Mouse (Mus musculus) neural tube, embryonic 11.5 days (tissue): ENCODE results near the gene Zdhhc7. TPM values are rescaled to one million over a fixed set of nuclear protein-coding genes. Genes with fewer than 3 reads are reported as not detected.

Experiments
- ATAC-seq: fragments of 200-750 bp; cut with Nextera tagmentation; 2 replicates; pipeline ENCODE4 v1.8.0; 2017; ENCODE audit warnings: moderate number of reproducible peaks, mild to moderate bottlenecking, moderate TSS enrichment, moderate library complexity; ENCODE audit not compliant: insufficient read depth, low FRiP score, low TSS enrichment
- DNase-seq: peaks from one replicate; pipeline ENCODE4 v3.0.0-alpha.2; 2015; ENCODE audit warnings: low spot score
- H3K27ac ChIP-seq: fragments of 300-500 bp; sonication (generic); 2 replicates; pipeline ENCODE4 v1.5.1; 2014; ENCODE audit warnings: low read depth, mild to moderate bottlenecking, low read length
- H3K27me3 ChIP-seq: fragments of 300-500 bp; sonication (generic); 2 replicates; pipeline ENCODE4 v1.6.1; 2014; ENCODE audit warnings: mild to moderate bottlenecking, low read length, mixed read lengths; ENCODE audit not compliant: control insufficient read depth, insufficient read depth
- H3K36me3 ChIP-seq: fragments of 300-500 bp; sonication (generic); 2 replicates; pipeline ENCODE4 v1.6.1; 2014; ENCODE audit warnings: mild to moderate bottlenecking, low read length, moderate library complexity, mixed read lengths; ENCODE audit not compliant: control insufficient read depth, insufficient read depth
- H3K4me1 ChIP-seq: fragments of 300-500 bp; sonication (generic); 2 replicates; pipeline ENCODE4 v1.6.1; 2014; ENCODE audit warnings: low read length, mixed read lengths; ENCODE audit not compliant: control insufficient read depth, insufficient read depth
- H3K4me2 ChIP-seq: fragments of 300-500 bp; sonication (generic); 2 replicates; pipeline ENCODE4 v1.6.1; 2014; ENCODE audit warnings: low read depth, mild to moderate bottlenecking, moderate library complexity
- H3K4me3 ChIP-seq: fragments of 300-500 bp; sonication (generic); 2 replicates; pipeline ENCODE4 v1.5.1; 2014; ENCODE audit warnings: low read depth, low read length
- H3K9ac ChIP-seq: fragments of 300-500 bp; sonication (generic); 2 replicates; pipeline ENCODE4 v1.6.1; 2014; ENCODE audit warnings: mild to moderate bottlenecking, low read length
- H3K9me3 ChIP-seq: fragments of 300-500 bp; sonication (generic); 2 replicates; pipeline ENCODE4 v1.6.1; 2016; ENCODE audit warnings: low read length; ENCODE audit not compliant: control insufficient read depth
- WGBS: fragments of 180-500 bp; shearing (Covaris S2); extraction: QIAGEN DNeasy Blood & Tissue Kit; methylation state at CpG from one replicate; pipeline ENCODE4 v1.1.7; 2014; 5-methylcytosine and 5-hydroxymethylcytosine counted together
- polyA plus RNA-seq: library from polyadenylated mRNA; unstranded; fragments of >200 nt; fragmentation: Nextera tagmentation; extraction: Ambion mirVana; gene quantifications from 2 replicates; pipeline ENCODE4 v1.2.1, GENCODE M21; 2014

Zdhhc7 gene
- polyA plus RNA-seq, 1 experiment from 2014 or later: 33.9 TPM

DNA sequence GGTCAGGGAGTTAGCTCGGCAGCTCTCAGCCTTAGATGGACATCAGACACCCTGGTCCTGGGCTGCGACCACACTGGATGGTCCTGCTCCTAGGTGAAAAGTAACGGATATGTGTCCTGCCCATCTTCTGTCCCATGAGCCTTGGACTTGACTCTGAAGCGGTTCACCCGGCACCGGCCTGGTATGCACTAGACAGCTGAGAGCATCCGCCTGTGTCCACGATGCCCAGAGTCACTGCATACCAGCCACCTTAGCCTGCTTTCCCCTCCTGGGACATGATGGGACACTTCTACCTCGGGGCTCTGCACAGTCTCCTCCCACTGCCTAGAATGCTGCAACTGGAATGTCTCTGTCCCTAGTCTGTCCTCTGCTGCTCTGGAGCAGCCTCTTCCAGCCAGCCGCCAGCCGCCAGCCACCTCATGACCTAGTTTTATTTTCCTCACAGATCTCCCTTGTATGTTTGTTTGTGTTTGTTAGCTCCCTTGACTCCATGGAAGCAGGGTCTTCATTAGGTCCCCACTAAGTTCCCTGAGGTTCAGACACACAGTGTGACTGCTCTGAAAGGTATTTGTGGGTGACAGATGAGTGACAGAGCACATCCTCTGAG is 61.9 kb downstream of the Zdhhc7 start:
- no peaks in the 10 kb centered on the region for H3K27me3 ChIP-seq
- no peak for ATAC-seq
- no peaks in the 10 kb centered on the region for H3K36me3 ChIP-seq
- H3K4me1 ChIP-seq: 0 out of 2 replicates have a peak, but pooled peaks cover 6% of the 10 kb centered on the region
- no peak overlapping the region for H3K9ac ChIP-seq
- WGBS: 87% methylated on average over 11 of the region's 11 CpGs
- no peak overlapping the region for H3K4me2 ChIP-seq
- no peak overlapping the region for H3K27ac ChIP-seq
- DNase-seq: no peak
- H3K9me3 ChIP-seq: no peaks in the 10 kb centered on the region
- H3K4me3 ChIP-seq: no peak overlapping the region

DNA sequence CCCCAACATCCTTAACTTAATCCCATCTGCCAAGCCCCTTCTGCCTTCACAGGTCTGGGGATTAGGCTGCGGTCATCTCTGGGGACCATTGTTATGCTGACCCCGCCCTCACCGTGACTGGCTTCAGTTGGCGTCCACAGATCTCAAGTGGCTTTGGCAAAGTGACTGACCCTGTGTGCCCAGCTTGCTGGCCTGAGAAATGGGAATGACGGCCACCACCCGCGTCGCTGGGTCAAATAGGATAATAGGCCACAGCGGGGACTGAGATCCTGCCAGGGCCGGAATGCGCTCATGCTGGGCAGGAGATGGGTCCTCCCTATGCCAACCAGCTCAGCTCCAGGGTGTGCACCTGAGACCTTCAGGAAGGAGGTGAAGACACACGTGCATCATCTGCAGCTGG is 62.5 kb downstream of the Zdhhc7 start:
- no peaks in the 10 kb centered on the region for H3K9me3 ChIP-seq
- no peak overlapping the region for H3K4me2 ChIP-seq
- no peak for ATAC-seq
- 0 out of 2 replicates have a peak, but pooled peaks cover 6% of the 10 kb centered on the region for H3K4me1 ChIP-seq
- no peaks in the 10 kb centered on the region for H3K36me3 ChIP-seq
- no peak overlapping the region for H3K27ac ChIP-seq
- H3K4me3 ChIP-seq: no peak overlapping the region
- H3K27me3 ChIP-seq: no peaks in the 10 kb centered on the region
- WGBS: 97% methylated on average over 12 of the region's 12 CpGs
- no peak for DNase-seq
- H3K9ac ChIP-seq: no peak overlapping the region

GRCm38 (mm10) chr8:120037611-120038010 is 63.7 kb downstream of the Zdhhc7 start:
- no peak for DNase-seq
- H3K4me1 ChIP-seq: 0 out of 2 replicates have a peak, but pooled peaks cover 6% of the 10 kb centered on the region
- H3K9me3 ChIP-seq: no peaks in the 10 kb centered on the region
- 89% methylated on average over 8 of the region's 8 CpGs for WGBS
- no peak overlapping the region for H3K9ac ChIP-seq
- no peak overlapping the region for H3K27ac ChIP-seq
- ATAC-seq: no peak
- H3K36me3 ChIP-seq: no peaks in the 10 kb centered on the region
- no peak overlapping the region for H3K4me2 ChIP-seq
- no peaks in the 10 kb centered on the region for H3K27me3 ChIP-seq
- no peak overlapping the region for H3K4me3 ChIP-seq

DNA sequence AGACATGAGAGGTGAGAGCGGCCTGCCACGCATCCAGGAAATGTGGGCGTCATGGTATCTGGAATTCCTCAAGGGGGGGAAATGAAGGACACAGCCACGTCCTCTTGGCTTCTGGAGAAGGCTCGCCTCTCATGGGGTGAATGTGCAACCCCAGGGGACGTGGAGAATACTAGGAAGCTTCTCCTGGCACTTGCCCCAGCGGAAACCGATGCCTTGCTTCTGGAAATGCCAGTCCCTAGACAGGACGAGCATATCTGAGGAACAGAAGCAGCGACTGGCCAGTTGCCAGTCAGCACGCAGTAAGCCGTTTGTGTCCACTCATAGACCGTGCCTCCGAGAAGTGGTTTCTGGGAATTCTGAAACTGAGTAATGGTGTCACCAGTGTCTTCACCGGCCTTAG is 64.1 kb downstream of the Zdhhc7 start:
- DNase-seq (no peak), ATAC-seq (no peak)
- Histone ChIP-seq H3K27ac (no peak overlapping the region), H3K4me3 (no peak overlapping the region), H3K9ac (no peak overlapping the region), H3K27me3 (no peaks in the 10 kb centered on the region), H3K36me3 (no peaks in the 10 kb centered on the region), H3K4me1 (0 out of 2 replicates have a peak, but pooled peaks cover 6% of the 10 kb centered on the region), H3K4me2 (no peak overlapping the region), H3K9me3 (no peaks in the 10 kb centered on the region)
- 91% methylated on average over 15 of the region's 15 CpGs for WGBS

DNA sequence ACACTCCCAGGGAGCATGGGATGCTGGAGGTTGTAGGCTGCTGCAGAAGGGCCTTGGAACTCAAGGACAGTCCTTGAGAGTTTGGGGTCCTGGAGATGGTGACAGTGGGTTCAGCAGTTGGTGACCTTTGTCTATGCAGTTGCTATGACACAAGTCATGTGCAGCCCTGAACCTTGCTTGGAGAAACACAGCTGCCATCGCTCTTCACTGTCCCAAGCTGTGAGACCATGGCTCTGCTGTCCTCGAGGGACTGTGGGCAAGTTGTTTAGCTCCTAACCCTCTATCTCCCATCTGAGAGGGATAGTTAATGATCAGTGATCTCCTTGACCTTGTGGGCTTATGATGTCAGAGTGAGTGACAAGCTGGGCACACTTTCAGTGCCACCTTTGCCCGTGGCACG is 64.7 kb downstream of the Zdhhc7 start:
- no peaks in the 10 kb centered on the region for H3K27me3 ChIP-seq
- no peaks in the 10 kb centered on the region for H3K36me3 ChIP-seq
- no peak overlapping the region for H3K4me3 ChIP-seq
- WGBS: 73% methylated on average over 4 of the region's 4 CpGs
- H3K27ac ChIP-seq: no peak overlapping the region
- ATAC-seq: no peak
- no peak overlapping the region for H3K9ac ChIP-seq
- H3K9me3 ChIP-seq: no peaks in the 10 kb centered on the region
- H3K4me2 ChIP-seq: no peak overlapping the region
- H3K4me1 ChIP-seq: 0 out of 2 replicates have a peak, but pooled peaks cover 6% of the 10 kb centered on the region
- no peak for DNase-seq

DNA sequence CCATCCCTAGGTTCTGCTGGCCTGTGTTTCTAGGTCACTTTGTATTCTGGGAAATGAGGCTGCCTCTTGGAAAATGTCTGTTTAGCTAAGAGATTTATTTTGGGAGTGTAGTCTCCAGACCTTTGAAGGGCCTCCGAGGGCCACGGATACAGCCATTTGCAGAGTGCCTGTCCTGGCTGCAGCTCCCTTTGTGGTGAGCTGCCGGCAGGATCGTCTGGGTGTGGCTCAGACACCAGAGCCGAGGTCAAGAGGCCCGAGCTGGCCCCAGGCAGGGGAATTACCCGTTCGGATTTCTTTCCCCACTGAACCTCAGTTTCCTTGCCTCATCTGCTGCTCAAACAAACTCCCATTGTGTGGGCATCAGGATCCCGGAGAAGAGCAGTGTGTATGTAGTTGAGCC is 65.2 kb downstream of the Zdhhc7 start:
- no peaks in the 10 kb centered on the region for H3K9me3 ChIP-seq
- no peak overlapping the region for H3K4me2 ChIP-seq
- 14% methylated on average over 9 of the region's 9 CpGs for WGBS
- H3K4me3 ChIP-seq: no peak overlapping the region
- no peak for ATAC-seq
- H3K4me1 ChIP-seq: 0 out of 2 replicates have a peak, but pooled peaks cover 6% of the 10 kb centered on the region
- no peak for DNase-seq
- no peak overlapping the region for H3K9ac ChIP-seq
- no peaks in the 10 kb centered on the region for H3K27me3 ChIP-seq
- H3K27ac ChIP-seq: no peak overlapping the region
- no peaks in the 10 kb centered on the region for H3K36me3 ChIP-seq

DNA sequence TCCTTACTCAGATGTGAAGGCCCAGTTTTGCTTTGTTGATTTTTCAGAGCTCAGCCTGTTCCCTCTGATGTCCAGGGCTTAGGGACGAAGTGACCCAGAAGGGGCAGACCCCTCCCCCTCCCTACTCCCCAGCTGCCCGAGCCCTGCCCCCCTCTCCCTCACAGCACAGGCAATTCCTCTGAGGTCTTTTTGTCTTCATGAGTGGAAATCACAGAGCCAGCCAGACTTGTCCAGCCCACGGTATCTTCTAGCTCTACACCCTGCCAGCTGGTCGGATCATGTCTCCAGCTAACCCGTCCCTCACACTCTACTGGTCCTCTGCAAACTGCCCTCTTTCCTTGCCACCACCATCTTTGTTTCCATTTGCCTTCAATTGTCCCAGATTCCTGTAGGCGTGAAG is 66.8 kb downstream of the Zdhhc7 start:
- Histone ChIP-seq H3K9ac (no peak overlapping the region), H3K27ac (no peak overlapping the region), H3K9me3 (no peaks in the 10 kb centered on the region), H3K36me3 (no peaks in the 10 kb centered on the region), H3K4me3 (no peak overlapping the region), H3K4me1 (0 out of 2 replicates have a peak, but pooled peaks cover 6% of the 10 kb centered on the region), H3K4me2 (no peak overlapping the region), H3K27me3 (no peaks in the 10 kb centered on the region)
- no peak for DNase-seq
- ATAC-seq: no peak
- 39% methylated on average over 6 of the region's 6 CpGs for WGBS

DNA sequence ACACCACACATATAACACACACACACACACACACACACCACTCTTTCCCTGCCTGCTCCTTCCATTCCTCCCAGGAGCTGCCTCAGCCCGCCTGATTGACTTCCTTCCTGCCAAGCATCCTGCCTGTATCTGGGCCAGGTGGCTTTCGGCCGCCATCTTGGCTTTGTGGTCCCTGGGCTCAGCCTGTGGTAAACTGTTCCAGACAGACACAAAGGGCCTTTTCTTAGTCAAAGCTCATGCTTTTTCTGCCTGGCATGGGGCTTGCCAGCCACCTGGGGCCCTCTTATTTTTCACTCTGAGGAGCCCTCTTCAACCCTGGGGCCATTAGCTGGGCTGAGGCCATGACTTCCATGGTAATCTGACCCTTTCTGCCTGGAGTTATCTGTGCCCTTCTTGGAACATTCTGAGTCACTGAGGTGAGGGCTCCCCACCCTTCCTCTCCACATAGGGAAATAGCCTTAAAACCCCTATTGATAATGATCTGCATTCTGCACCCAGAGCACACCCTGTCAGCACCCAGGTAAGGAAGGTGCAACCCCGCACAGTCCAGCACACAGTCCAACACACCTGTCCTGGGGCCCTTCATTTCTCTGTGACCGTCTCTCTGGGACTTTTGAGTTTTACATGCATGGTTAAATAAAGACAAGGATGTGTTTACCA is 68.6 kb downstream of the Zdhhc7 start:
- Histone ChIP-seq H3K9ac (no peak overlapping the region), H3K27ac (no peak overlapping the region), H3K4me1 (0 out of 2 replicates have a peak, but pooled peaks cover 6% of the 10 kb centered on the region), H3K36me3 (no peaks in the 10 kb centered on the region), H3K9me3 (no peaks in the 10 kb centered on the region), H3K4me2 (no peak overlapping the region), H3K4me3 (no peak overlapping the region), H3K27me3 (no peaks in the 10 kb centered on the region)
- DNase-seq (no peak), ATAC-seq (no peak)
- WGBS: 88% methylated on average over 5 of the region's 5 CpGs
